Mouse (Mus musculus) kidney, adult 8-10 months (tissue): ENCODE results near the gene Ccdc107.
"Not testable (repeated sequence)": the region's sequence is repeated elsewhere in the genome, so short reads cannot be mapped to it uniquely, and the experiment has no call there.

ENCODE experiments used
- DNase-seq, 2 experiments: peaks; one replicate each; pipeline ENCODE4 v3.0.0; 2022

The Ccdc107 gene

GRCm38 (mm10) chr4:43485666-43486065, 7.0 kb upstream of the Ccdc107 start:
- not testable (repeated sequence) for DNase-seq

DNA sequence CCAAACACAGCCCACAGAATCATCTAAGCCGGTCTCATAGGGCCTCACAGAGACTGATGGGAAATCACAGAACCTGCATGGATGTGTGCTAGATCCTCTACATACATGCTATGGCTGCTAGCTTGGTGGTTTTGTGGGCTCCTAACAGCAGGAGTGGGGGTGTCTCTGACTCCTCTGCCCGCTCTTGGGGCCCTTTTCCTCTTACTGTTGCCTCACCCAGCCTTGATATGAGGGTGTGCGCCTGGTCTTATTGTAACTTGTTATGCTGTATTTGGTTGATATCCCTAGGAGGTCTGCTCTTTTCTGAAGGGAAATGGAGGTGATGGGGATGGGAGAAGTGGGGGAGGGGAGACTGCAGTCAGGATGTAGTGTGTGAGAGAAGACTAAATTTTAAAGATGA, 3.1 kb upstream of the Ccdc107 start:
- DNase-seq: no peak

- DNase-seq: no peak
Observed at GRCm38 (mm10) chr4:43490801-43491200, 1.9 kb upstream of the Ccdc107 start.

- DNase-seq: no peak
Observed at GRCm38 (mm10) chr4:43492101-43492820, 439 bp upstream of the Ccdc107 start.

DNA sequence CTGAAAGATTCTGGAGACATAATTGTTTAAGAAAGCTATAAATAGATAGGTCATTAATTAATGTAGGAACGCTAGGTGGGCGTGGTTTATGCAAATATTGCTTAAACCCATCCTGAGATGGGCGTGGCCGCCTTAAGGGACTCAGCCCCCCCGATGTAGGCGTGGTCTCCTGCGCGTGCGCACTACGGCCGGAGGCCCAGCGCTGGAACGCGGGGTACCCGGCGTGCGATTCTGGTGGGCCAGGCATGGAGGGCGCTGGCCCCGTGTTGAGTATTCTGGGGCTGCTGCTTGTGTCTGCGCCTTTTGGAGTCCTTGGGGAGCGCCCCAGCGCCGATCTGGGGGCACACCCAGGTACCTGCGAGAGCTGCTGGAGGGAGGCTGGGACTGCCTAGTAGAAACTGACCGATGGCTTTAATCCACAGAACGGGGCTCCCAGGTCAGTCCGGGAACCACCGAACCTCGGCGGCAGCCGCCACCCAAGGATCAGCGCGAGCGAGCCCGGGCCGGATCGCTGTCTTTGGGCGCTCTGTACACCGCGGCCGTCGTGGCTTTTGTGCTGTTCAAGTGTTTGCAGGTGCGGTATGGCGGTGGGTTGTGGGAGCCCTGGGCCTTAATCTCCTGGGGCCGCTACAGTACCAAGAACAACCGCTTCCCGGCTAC, 616 bp downstream of the Ccdc107 start:
- DNase-seq: peak; percentile 95 to 98

GRCm38 (mm10) chr4:43493846-43494240, 1.1 kb downstream of the Ccdc107 start:
- DNase-seq: no peak

DNA sequence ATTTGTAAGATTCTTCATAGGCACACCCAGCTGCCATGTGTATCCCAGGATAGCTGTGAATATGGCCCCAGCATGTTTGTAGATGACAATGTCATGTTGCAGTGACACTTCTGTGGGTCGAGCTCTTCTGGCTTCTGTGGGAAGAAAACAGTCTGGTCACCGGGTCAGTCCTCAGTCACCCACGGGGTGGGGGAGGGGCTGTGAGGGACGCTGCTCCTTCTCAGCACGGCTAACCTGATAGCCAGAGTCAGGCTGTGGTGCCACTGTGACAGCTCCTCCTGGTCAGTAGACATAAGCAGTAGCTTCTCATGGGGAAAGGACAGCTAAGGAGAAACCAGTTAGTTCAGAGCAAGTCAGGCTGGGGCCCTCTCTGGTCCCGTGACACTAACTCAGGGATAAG, 3.9 kb downstream of the Ccdc107 start:
- no peak for DNase-seq

DNA sequence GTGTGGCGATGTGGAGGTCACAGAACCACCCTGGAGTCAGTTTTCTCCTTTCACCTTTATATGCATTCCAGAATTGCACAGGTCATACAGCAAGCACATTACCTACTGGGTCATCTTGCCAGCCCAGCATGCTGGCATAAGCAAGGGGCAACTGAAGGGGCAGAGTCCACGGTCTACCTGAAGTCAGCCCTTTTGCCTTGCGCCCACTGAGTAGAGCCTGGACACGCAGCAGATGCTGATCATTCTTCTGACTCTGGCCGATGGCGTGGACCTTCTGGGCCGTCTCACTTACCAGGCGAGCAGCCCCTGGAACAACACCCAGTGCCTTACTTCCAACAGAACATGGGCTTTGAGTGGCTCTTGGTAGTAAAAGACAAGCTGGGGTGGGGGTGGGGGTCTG, 4.7 kb downstream of the Ccdc107 start:
- DNase-seq: peak; percentile 70 to 74

- peak; percentile 50 to 63 for DNase-seq
Observed at GRCm38 (mm10) chr4:43497946-43498345, 5.2 kb downstream of the Ccdc107 start.

- peak in 1 of 2 experiments; percentile 56 for DNase-seq
Observed at GRCm38 (mm10) chr4:43498983-43499382, 6.3 kb downstream of the Ccdc107 start.

DNA sequence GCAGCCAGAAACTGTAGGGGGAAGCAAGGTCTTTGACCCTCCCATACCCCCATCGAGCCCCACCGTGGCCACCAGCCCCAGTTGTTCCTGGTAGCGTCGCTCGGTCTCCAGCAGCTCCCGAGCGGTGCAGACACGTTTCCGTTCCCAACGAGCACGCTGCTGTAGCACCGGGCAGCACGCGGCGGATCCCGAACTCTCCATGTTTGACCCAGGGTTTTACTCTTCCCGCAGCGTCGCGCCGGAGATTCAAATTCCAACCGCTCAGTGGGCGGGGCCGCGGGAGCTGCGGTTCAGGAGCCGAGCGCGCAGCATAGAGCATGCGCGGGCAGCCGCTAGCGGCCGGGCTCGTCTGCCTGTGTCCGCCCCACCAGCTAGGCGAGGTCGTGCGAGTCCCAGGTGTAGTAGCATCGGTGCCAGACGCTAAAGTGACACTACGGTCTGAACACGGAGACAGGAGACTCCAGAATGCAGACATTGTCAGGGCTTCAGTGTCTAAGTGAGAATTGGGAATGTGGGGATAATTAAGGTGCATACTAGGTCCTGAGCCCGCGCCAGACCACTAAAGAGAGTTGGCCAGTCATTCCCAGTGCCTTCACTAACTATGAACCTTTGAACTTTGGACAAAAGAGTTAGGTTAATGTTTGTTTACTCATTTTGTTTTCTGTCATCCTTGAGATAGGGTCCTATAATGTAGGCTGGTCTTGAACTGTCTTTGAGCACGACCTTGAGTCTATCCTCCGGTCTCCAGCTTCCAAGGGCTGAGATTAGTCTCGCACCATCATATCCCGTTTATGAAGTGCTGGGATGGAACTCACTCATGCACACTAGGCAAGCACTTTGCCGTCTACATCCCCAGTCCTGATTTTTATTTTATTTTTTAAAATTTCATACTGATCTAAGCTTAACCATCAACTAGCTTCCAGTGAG, 7.0 kb downstream of the Ccdc107 start, which contains the start of gene Arhgef39:
TSS of gene Arhgef39 (minus strand) at position 289 of the 927 bp plus-strand sequence.
- peak; percentile 84 to 90 for DNase-seq

GRCm38 (mm10) chr4:43503041-43503440, 10.3 kb downstream of the Ccdc107 start:
- DNase-seq: peak; percentile 77 to 84

- peak; percentile 52 to 55 for DNase-seq
Observed at GRCm38 (mm10) chr4:43503506-43503905, 10.8 kb downstream of the Ccdc107 start.

DNA sequence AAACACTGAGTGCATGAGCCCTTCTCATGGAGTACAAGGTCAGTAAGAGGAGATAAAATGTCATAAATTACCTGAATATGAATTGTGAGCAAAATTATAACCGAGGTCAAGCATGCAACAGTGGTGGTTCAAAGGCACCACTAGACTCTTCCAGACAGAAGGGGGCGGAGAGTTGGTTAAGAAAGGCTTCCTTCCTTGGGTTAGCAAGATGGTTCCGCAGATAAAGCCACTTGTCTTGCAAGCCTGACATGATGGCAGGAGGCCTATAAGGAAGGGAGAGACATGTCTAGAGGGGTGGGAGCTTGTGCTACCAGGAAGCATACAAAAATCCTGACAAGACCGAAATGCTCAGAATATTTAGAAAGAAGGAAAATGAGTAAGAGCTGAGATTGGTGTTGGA, 11.6 kb downstream of the Ccdc107 start:
- no peak for DNase-seq

GRCm38 (mm10) chr4:43506074-43506473, 13.4 kb downstream of the Ccdc107 start:
- no peak for DNase-seq

GRCm38 (mm10) chr4:43506536-43507185, 14.0 kb downstream of the Ccdc107 start, which contains the start of gene Car9:
TSS of gene Car9 (plus strand) at chr4:43506966.
- DNase-seq: no peak

- DNase-seq: no peak
Observed at GRCm38 (mm10) chr4:43507938-43508665, 15.4 kb downstream of the Ccdc107 start.

GRCm38 (mm10) chr4:43508666-43508997, 15.9 kb downstream of the Ccdc107 start:
- DNase-seq: peak in 1 of 2 experiments; percentile 55

- no peak for DNase-seq
Observed at GRCm38 (mm10) chr4:43509109-43509508, 16.4 kb downstream of the Ccdc107 start.

DNA sequence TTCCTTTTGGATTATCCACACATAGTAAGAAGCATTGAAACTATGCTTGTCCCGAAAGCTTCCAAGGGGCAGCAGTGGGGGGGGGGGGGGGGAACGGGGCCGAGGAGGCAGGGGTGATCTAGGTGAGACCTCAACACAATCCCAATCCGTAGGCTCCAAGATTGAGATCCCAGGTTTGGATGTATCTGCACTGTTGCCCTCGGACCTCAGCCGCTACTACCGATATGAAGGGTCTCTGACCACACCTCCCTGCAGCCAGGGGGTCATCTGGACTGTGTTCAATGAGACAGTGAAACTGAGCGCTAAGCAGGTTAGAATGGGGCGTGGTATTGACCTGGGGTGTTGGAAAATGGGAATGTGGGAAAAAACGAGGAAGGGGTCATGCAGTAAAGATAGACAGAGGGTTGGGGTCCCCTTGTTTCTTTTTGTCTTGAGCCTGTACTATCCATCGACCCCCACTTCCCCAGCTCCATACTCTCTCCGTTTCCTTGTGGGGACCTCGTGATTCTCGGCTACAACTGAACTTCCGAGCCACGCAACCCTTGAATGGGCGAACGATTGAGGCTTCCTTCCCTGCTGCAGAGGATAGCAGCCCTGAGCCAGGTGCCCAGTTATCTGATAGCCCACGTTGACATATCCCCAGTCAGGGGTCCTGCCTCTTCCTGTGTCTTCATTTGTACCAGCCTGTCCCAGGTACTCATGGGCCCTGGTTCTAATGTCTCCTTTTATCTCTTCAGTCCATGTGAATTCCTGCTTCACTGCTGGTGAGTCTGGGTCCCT, 19.2 kb downstream of the Ccdc107 start:
- DNase-seq: no peak

- no peak for DNase-seq
Observed at GRCm38 (mm10) chr4:43512653-43513052, 20.0 kb downstream of the Ccdc107 start.
